Mouse (Mus musculus): ENCODE results near the gene Mob3b. TPM values are rescaled to one million over a fixed set of nuclear protein-coding genes. Genes with fewer than 3 reads are reported as not detected.

Mob3b gene
- polyA plus RNA-seq, 1 experiment: 2.6 TPM

- Histone ChIP-seq H3K36me3 (ENCODE audit: control insufficient read depth, insufficient read depth, low read length) (no peaks in the 10 kb centered on the region), H3K4me3 (ENCODE audit: control insufficient read depth, insufficient read depth, low read length) (no peak overlapping the region), H3K27me3 (ENCODE audit: control insufficient read depth, insufficient read depth, low read length) (no peaks in the 10 kb centered on the region), H3K4me1 (replicated peaks; ENCODE audit: control insufficient read depth, insufficient read depth, low read length) (peaks cover 14% of the 10 kb centered on the region), H3K27ac (ENCODE audit: control insufficient read depth, insufficient read depth, low read length) (peak overlapping the region; percentile 75)
- TF ChIP-seq CTCF (IDR thresholded peaks at IDR 0.05; ENCODE audit: borderline replicate concordance, control insufficient read depth, extremely low read depth, insufficient read depth, low read length, poor library complexity): no peak
- 94% methylated on average over 8 of the region's 8 CpGs for WGBS
- no peak for DNase-seq
These were observed 153.5 kb downstream of the Mob3b start for GRCm38 (mm10) chr4:35003550-35004326.

GRCm38 (mm10) chr4:34996616-34997015, 160.7 kb downstream of the Mob3b start:
- no peak for DNase-seq
- Histone ChIP-seq H3K27me3 (ENCODE audit: control insufficient read depth, insufficient read depth, low read length) (no peaks in the 10 kb centered on the region), H3K36me3 (ENCODE audit: control insufficient read depth, insufficient read depth, low read length) (no peaks in the 10 kb centered on the region), H3K4me3 (ENCODE audit: control insufficient read depth, insufficient read depth, low read length) (no peak overlapping the region), H3K4me1 (replicated peaks; ENCODE audit: control insufficient read depth, insufficient read depth, low read length) (no peaks in the 10 kb centered on the region; the same call in 1 of the 2 replicates), H3K27ac (ENCODE audit: control insufficient read depth, insufficient read depth, low read length) (no peak overlapping the region)
- WGBS: over 99% methylated on average over 7 of the region's 7 CpGs
- TF ChIP-seq POLR2A (IDR thresholded peaks at IDR 0.05; ENCODE audit: control insufficient read depth, extremely low read depth, insufficient read depth, low read length, poor library complexity) (no peak), CTCF (IDR thresholded peaks at IDR 0.05; ENCODE audit: borderline replicate concordance, control insufficient read depth, extremely low read depth, insufficient read depth, low read length, poor library complexity) (no peak)

GRCm38 (mm10) chr4:34993639-34993975, 163.7 kb downstream of the Mob3b start:
- 88% methylated on average over 6 of the region's 6 CpGs for WGBS
- Histone ChIP-seq H3K27me3 (ENCODE audit: control insufficient read depth, insufficient read depth, low read length) (no peaks in the 10 kb centered on the region), H3K36me3 (ENCODE audit: control insufficient read depth, insufficient read depth, low read length) (no peaks in the 10 kb centered on the region)

GRCm38 (mm10) chr4:34992866-34993638, 164.2 kb downstream of the Mob3b start:
- no peak for DNase-seq
- H3K27ac ChIP-seq (ENCODE audit: control insufficient read depth, insufficient read depth, low read length): no peak overlapping the region
- H3K27me3 ChIP-seq (ENCODE audit: control insufficient read depth, insufficient read depth, low read length): no peaks in the 10 kb centered on the region
- no peaks in the 10 kb centered on the region for H3K36me3 ChIP-seq (ENCODE audit: control insufficient read depth, insufficient read depth, low read length)
- TF ChIP-seq CTCF (IDR thresholded peaks at IDR 0.05; ENCODE audit: borderline replicate concordance, control insufficient read depth, extremely low read depth, insufficient read depth, low read length, poor library complexity) (no peak), POLR2A (IDR thresholded peaks at IDR 0.05; ENCODE audit: control insufficient read depth, extremely low read depth, insufficient read depth, low read length, poor library complexity) (no peak)
- no peaks in the 10 kb centered on the region; the same call in 1 of the 2 replicates for H3K4me1 ChIP-seq (replicated peaks; ENCODE audit: control insufficient read depth, insufficient read depth, low read length)
- WGBS: 80% methylated on average over 22 of the region's 22 CpGs
- H3K4me3 ChIP-seq (ENCODE audit: control insufficient read depth, insufficient read depth, low read length): no peak overlapping the region

More at GRCm38 (mm10) chr4:34993639-34993975, 163.7 kb downstream of the Mob3b start:
- no peak overlapping the region for H3K4me3 ChIP-seq (ENCODE audit: control insufficient read depth, insufficient read depth, low read length)
- TF ChIP-seq CTCF (IDR thresholded peaks at IDR 0.05; ENCODE audit: borderline replicate concordance, control insufficient read depth, extremely low read depth, insufficient read depth, low read length, poor library complexity) (no peak), POLR2A (IDR thresholded peaks at IDR 0.05; ENCODE audit: control insufficient read depth, extremely low read depth, insufficient read depth, low read length, poor library complexity) (no peak)
- DNase-seq: no peak
- no peak overlapping the region for H3K27ac ChIP-seq (ENCODE audit: control insufficient read depth, insufficient read depth, low read length)
- H3K4me1 ChIP-seq (replicated peaks; ENCODE audit: control insufficient read depth, insufficient read depth, low read length): no peaks in the 10 kb centered on the region; the same call in 1 of the 2 replicates

DNA sequence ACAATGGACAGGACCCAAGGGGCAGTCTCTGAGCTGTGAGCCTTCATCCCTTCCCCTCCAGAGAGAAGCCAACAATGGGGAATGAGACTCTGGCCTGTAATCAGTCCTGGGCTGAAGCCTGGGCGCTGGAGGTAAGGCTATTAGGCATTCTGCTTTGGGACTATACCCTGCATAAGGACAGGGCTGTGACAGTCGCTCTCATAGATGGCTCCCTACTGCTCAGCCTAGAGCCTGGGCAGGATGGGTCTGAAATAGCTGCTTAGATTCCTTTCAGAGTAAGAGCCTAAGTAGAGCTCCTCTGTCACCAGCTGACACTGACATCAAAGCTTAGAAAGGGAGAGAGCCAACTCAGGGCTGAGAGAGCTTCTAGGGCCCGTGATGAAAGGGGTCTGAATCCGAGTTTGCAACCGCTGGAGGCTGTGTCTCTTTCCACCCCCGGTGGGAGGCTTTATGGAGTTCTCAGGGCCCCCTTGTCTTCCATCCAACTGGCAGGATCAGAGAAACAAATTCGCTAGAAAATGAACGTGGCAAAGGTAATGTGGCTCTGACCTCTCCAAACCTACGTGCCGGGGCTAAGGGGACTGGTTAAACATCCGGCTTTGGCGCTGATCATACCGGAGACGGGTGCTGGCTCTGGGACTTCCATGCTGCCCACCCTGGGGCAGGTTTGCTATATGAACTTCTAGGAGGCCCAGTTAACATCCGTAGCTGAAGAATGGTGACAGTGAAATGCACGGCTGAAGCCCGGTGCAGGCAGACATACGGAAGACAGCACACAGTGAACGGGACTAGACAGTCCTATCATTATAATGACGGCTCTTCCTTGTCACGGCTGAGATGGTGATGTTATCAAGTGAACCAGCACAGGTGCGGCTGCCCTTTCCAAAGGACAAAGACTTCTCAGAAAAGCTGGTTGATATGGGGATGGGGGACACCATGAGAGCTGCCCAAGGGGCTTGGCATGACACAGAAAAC, 165.1 kb downstream of the Mob3b start:
- H3K27ac ChIP-seq (ENCODE audit: control insufficient read depth, insufficient read depth, low read length): no peak overlapping the region

GRCm38 (mm10) chr4:34991116-34991515, 166.2 kb downstream of the Mob3b start:
- no peak overlapping the region for H3K27ac ChIP-seq (ENCODE audit: control insufficient read depth, insufficient read depth, low read length)
- no peak for DNase-seq

More for the DNA sequence above, 165.1 kb downstream of the Mob3b start:
- whole genome bisulfite sequencing: 94% methylated on average over 22 of the region's 22 CpGs
- Histone ChIP-seq H3K27me3 (ENCODE audit: control insufficient read depth, insufficient read depth, low read length) (no peaks in the 10 kb centered on the region), H3K36me3 (ENCODE audit: control insufficient read depth, insufficient read depth, low read length) (no peaks in the 10 kb centered on the region), H3K4me3 (ENCODE audit: control insufficient read depth, insufficient read depth, low read length) (no peak overlapping the region), H3K4me1 (replicated peaks; ENCODE audit: control insufficient read depth, insufficient read depth, low read length) (no peaks in the 10 kb centered on the region; the same call in 1 of the 2 replicates)
- TF ChIP-seq CTCF (IDR thresholded peaks at IDR 0.05; ENCODE audit: borderline replicate concordance, control insufficient read depth, extremely low read depth, insufficient read depth, low read length, poor library complexity): no peak
- no peak for TF ChIP-seq POLR2A (IDR thresholded peaks at IDR 0.05; ENCODE audit: control insufficient read depth, extremely low read depth, insufficient read depth, low read length, poor library complexity)
- no peak for DNase-seq

More at GRCm38 (mm10) chr4:34991116-34991515, 166.2 kb downstream of the Mob3b start:
- Histone ChIP-seq H3K36me3 (ENCODE audit: control insufficient read depth, insufficient read depth, low read length) (no peaks in the 10 kb centered on the region), H3K4me3 (ENCODE audit: control insufficient read depth, insufficient read depth, low read length) (no peak overlapping the region), H3K27me3 (ENCODE audit: control insufficient read depth, insufficient read depth, low read length) (no peaks in the 10 kb centered on the region), H3K4me1 (replicated peaks; ENCODE audit: control insufficient read depth, insufficient read depth, low read length) (peaks cover 3% of the 10 kb centered on the region)
- 55% methylated on average over 10 of the region's 10 CpGs for WGBS
- no peak for TF ChIP-seq CTCF (IDR thresholded peaks at IDR 0.05; ENCODE audit: borderline replicate concordance, control insufficient read depth, extremely low read depth, insufficient read depth, low read length, poor library complexity)
- no peak for TF ChIP-seq POLR2A (IDR thresholded peaks at IDR 0.05; ENCODE audit: control insufficient read depth, extremely low read depth, insufficient read depth, low read length, poor library complexity)
